Mouse (Mus musculus) adipocyte (in vitro differentiated cells): ENCODE data around the gene Gpr132.
"Not testable (repeated sequence)": the region's sequence is repeated elsewhere in the genome, so short reads cannot be mapped to it uniquely, and the experiment has no call there.

Experiments used
- DNase-seq: peaks from one replicate; pipeline ENCODE4 v3.0.0-alpha.2; 2016; ENCODE audit warnings: low spot score

The Gpr132 gene

GRCm38 (mm10) chr12:112853050-112853729, 14.8 kb downstream of the Gpr132 start:
- no peak for DNase-seq

- peak; percentile 50 for DNase-seq
Observed at GRCm38 (mm10) chr12:112851116-112851515, 16.9 kb downstream of the Gpr132 start.

- DNase-seq: no peak
Observed at GRCm38 (mm10) chr12:112850344-112850743, 17.7 kb downstream of the Gpr132 start.

- DNase-seq: peak; percentile 37
Observed at GRCm38 (mm10) chr12:112849235-112850022, 18.6 kb downstream of the Gpr132 start.

- no peak for DNase-seq
Observed at GRCm38 (mm10) chr12:112847880-112848279, 20.1 kb downstream of the Gpr132 start.

- peak; percentile 87 for DNase-seq
Observed at GRCm38 (mm10) chr12:112843803-112844202, 24.2 kb downstream of the Gpr132 start.

GRCm38 (mm10) chr12:112842128-112842527, 25.9 kb downstream of the Gpr132 start:
- not testable (repeated sequence) for DNase-seq

GRCm38 (mm10) chr12:112841338-112841892, 26.6 kb downstream of the Gpr132 start:
- not testable (repeated sequence) for DNase-seq

- no peak for DNase-seq
Observed at GRCm38 (mm10) chr12:112840209-112841086, 27.6 kb downstream of the Gpr132 start.

GRCm38 (mm10) chr12:112835046-112835445, 33.0 kb downstream of the Gpr132 start:
- DNase-seq: no peak

- peak; percentile 64 for DNase-seq
Observed at GRCm38 (mm10) chr12:112833527-112833926, 34.5 kb downstream of the Gpr132 start.

- DNase-seq: no peak
Observed at GRCm38 (mm10) chr12:112832411-112832810, 35.6 kb downstream of the Gpr132 start.

GRCm38 (mm10) chr12:112830570-112830969, 37.5 kb downstream of the Gpr132 start:
- no peak for DNase-seq

- no peak for DNase-seq
Observed at GRCm38 (mm10) chr12:112830141-112830540, 37.9 kb downstream of the Gpr132 start.

GRCm38 (mm10) chr12:112829244-112829864, 38.7 kb downstream of the Gpr132 start, which contains the start of gene Cdca4:
Cdca4 (minus strand) TSS chr12:112829423.
- DNase-seq: peak; percentile 97

GRCm38 (mm10) chr12:112828501-112829243, 39.4 kb downstream of the Gpr132 start:
- no peak for DNase-seq

GRCm38 (mm10) chr12:112825901-112826300, 42.1 kb downstream of the Gpr132 start:
- DNase-seq: no peak

GRCm38 (mm10) chr12:112823221-112823620, 44.8 kb downstream of the Gpr132 start:
- no peak for DNase-seq

- DNase-seq: no peak
Observed at GRCm38 (mm10) chr12:112822676-112823075, 45.4 kb downstream of the Gpr132 start.

GRCm38 (mm10) chr12:112821974-112822373, 46.1 kb downstream of the Gpr132 start:
- no peak for DNase-seq

- DNase-seq: no peak
Observed at GRCm38 (mm10) chr12:112821216-112821615, 46.8 kb downstream of the Gpr132 start.
